Mouse (Mus musculus) lung, embryonic 16.5 days (tissue): ENCODE data around the gene Nf1. TPM values are rescaled to one million over a fixed set of nuclear protein-coding genes. Genes with fewer than 3 reads are reported as not detected.

Experiments used
- ATAC-seq: fragments of 200-750 bp; cut with Nextera tagmentation; 2 replicates; pipeline ENCODE4 v1.8.0; 2017; ENCODE audit warnings: low read depth, mild to moderate bottlenecking, moderate library complexity
- H3K27ac ChIP-seq: fragments of 300-500 bp; sonication (generic); 2 replicates; pipeline ENCODE4 v1.5.1; 2014; ENCODE audit warnings: mild to moderate bottlenecking, control low read depth, low read length
- H3K27me3 ChIP-seq: fragments of 300-500 bp; sonication (generic); 2 replicates; pipeline ENCODE4 v1.6.1; 2014; ENCODE audit warnings: low read depth, low read length, mixed read lengths; ENCODE audit not compliant: control insufficient read depth, insufficient read depth
- H3K36me3 ChIP-seq: fragments of 300-500 bp; sonication (generic); 2 replicates; pipeline ENCODE4 v1.6.1; 2014; ENCODE audit warnings: low read length; ENCODE audit not compliant: control insufficient read depth, insufficient read depth
- H3K4me1 ChIP-seq: fragments of 300-500 bp; sonication (generic); replicated peaks from 2 replicates; pipeline ENCODE4 v1.6.1; 2014; ENCODE audit warnings: low read length, mixed read lengths; ENCODE audit not compliant: control insufficient read depth, insufficient read depth
- H3K4me2 ChIP-seq: fragments of 300-500 bp; sonication (generic); 2 replicates; pipeline ENCODE4 v1.6.1; 2014; ENCODE audit warnings: low read depth, low read length, control low read depth
- H3K4me3 ChIP-seq: fragments of 300-500 bp; sonication (generic); 2 replicates; pipeline ENCODE4 v1.5.1; 2014; ENCODE audit warnings: mild to moderate bottlenecking, low read length, control low read depth
- H3K9ac ChIP-seq: fragments of 300-500 bp; sonication (generic); 2 replicates; pipeline ENCODE4 v1.6.1; 2014; ENCODE audit warnings: low read length, control low read depth
- H3K9me3 ChIP-seq: fragments of 300-500 bp; sonication (generic); 2 replicates; pipeline ENCODE4 v1.6.1; 2016; ENCODE audit warnings: low read length; ENCODE audit not compliant: control insufficient read depth
- WGBS: fragments of 180-500 bp; shearing (Covaris S2); extraction: QIAGEN DNeasy Blood & Tissue Kit; methylation state at CpG from one replicate; pipeline ENCODE4 v1.1.7; 2014; 5-methylcytosine and 5-hydroxymethylcytosine counted together
- polyA plus RNA-seq: library from polyadenylated mRNA; unstranded; fragments of >200 nt; fragmentation: Nextera tagmentation; extraction: Ambion mirVana; gene quantifications from 2 replicates; pipeline ENCODE4 v1.2.1, GENCODE M21; 2015

Nf1 gene
- 5.8 and 8.2 TPM in 2 replicates for polyA plus RNA-seq

- H3K9ac ChIP-seq, result peak within 1 kb of the TSS; percentile 98
- H3K27ac ChIP-seq, result peak within 1 kb of the TSS; percentile 87
- peaks cover 9% of the 10 kb centered on the region; the same call in 1 of the 2 replicates for H3K4me1 ChIP-seq
- no peaks in the 10 kb centered on the region for H3K9me3 ChIP-seq
- ATAC-seq, result peak; percentile 96
- H3K4me3 ChIP-seq, result peak within 1 kb of the TSS; percentile 96
- no peaks in the 10 kb centered on the region for H3K27me3 ChIP-seq
- H3K4me2 ChIP-seq, result peak within 1 kb of the TSS; percentile 81
- 0% methylated on average over 46 of the region's 49 CpGs for WGBS
- no peaks in the 10 kb centered on the region; the same call in 1 of the 2 replicates for H3K36me3 ChIP-seq
These were observed at the start of gene Nf1 for GRCm38 (mm10) chr11:79339234-79339807. Nf1 (plus strand) TSS chr11:79339693.

DNA sequence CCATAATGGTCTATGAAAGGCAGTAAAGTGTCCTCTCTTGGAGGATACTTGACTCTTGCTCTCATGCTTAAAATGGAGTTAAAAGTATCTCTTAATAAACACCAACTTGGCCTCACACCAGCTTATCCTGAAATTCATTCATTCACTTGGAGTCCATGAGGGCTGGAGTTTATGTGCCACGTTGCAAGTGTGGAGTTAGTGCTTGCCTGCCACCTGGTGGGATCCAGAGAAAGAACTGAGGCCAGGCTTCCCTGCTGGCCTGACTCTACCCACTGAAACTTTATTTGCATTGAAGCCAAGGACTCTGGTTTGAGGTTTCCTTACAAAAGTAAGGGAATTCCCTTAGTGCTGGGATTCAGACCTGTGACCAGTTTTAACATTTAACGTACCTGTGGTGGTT lies 49.0 kb upstream of the Nf1 start:
- 35% methylated on average over 2 of the region's 2 CpGs for WGBS
- peak; percentile 52; the same call in 1 of the 2 replicates for ATAC-seq
- Histone ChIP-seq H3K27ac (no peak overlapping the region), H3K4me1 (peaks cover 29% of the 10 kb centered on the region), H3K9me3 (no peaks in the 10 kb centered on the region), H3K36me3 (no peaks in the 10 kb centered on the region), H3K9ac (no peak overlapping the region), H3K4me3 (no peak overlapping the region), H3K4me2 (no peak overlapping the region), H3K27me3 (no peaks in the 10 kb centered on the region)

DNA sequence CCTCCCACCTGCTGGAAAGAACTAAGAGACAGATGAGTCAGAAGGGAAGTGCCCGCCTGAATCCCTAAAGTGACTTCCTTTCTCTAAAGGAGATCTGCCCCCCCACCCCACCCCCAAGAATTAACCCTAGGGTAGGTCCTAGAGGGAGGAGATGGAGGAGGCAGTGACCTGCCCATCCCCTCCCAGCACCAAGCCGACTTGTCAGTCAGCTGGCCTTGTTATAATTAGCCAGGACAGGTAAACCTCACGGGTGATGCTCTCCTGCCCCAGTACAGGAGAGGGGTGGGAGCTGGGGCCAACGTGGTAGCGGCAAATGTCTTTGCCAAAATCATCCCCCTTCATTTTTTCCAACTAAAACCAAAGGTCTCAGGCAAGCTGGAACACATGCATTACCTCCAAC lies 47.8 kb upstream of the Nf1 start:
- Histone ChIP-seq H3K4me2 (no peak overlapping the region), H3K4me3 (no peak overlapping the region), H3K27me3 (no peaks in the 10 kb centered on the region), H3K27ac (no peak overlapping the region), H3K4me1 (peaks cover 25% of the 10 kb centered on the region), H3K9me3 (no peaks in the 10 kb centered on the region), H3K9ac (no peak overlapping the region), H3K36me3 (no peaks in the 10 kb centered on the region)
- 49% methylated on average over 5 of the region's 5 CpGs for WGBS
- no peak for ATAC-seq

DNA sequence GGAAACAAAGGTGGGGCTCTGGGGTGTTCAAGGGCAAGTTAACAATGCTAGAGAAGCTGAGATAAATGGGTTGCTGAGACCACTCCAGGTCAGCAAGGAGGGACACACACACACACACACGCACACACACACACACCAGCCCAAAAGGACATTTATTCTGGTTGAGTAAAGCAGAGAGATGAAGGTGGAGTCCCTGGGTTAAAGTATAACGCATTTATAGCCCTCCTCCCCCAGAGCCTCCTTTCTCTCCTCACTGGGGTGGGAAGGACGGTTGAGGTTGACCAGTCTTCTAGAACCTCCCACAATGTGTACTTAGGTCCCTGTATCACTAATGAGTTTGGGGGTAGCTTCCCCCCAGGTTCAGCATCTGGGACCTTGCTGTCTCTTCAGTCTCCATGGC lies 47.4 kb upstream of the Nf1 start:
- no peak overlapping the region for H3K4me3 ChIP-seq
- WGBS, result 74% methylated on average over 3 of the region's 3 CpGs
- H3K27ac ChIP-seq, result no peak overlapping the region
- peaks cover 23% of the 10 kb centered on the region for H3K4me1 ChIP-seq
- no peaks in the 10 kb centered on the region for H3K27me3 ChIP-seq
- ATAC-seq, result no peak
- no peak overlapping the region for H3K9ac ChIP-seq
- H3K36me3 ChIP-seq, result no peaks in the 10 kb centered on the region
- no peak overlapping the region for H3K4me2 ChIP-seq
- H3K9me3 ChIP-seq, result no peaks in the 10 kb centered on the region

DNA sequence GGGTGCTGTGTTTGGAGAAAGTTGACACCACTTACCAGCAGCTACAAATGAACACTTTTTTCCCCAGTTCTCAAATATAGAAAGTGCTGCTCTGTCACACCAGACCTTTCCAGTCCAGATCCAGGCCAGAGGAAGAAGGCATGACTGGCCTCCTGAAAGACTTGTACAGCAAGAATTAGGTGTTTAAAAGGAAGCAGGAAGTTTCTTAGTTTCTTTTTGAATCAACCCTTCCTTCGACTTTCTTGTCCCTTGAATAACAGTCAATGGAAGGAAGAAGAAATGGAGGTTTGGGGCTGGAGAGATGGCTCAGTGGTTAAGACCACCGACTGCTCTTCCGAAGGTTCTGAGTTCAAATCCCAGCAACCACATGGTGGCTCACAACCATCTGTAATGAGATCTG lies 46.5 kb upstream of the Nf1 start:
- ATAC-seq, result no peak
- 86% methylated on average over 3 of the region's 3 CpGs for WGBS
- Histone ChIP-seq H3K4me1 (peaks cover 14% of the 10 kb centered on the region), H3K27me3 (no peaks in the 10 kb centered on the region), H3K9ac (no peak overlapping the region), H3K27ac (no peak overlapping the region), H3K4me3 (no peak overlapping the region), H3K9me3 (no peaks in the 10 kb centered on the region), H3K36me3 (no peaks in the 10 kb centered on the region), H3K4me2 (no peak overlapping the region)

GRCm38 (mm10) chr11:79293971-79294370 lies 45.5 kb upstream of the Nf1 start:
- WGBS, result 45% methylated on average over 1 of the region's 1 CpGs
- Histone ChIP-seq H3K9me3 (no peaks in the 10 kb centered on the region), H3K36me3 (no peaks in the 10 kb centered on the region), H3K9ac (no peak overlapping the region), H3K4me1 (peaks cover 4% of the 10 kb centered on the region; the same call in 1 of the 2 replicates), H3K27ac (no peak overlapping the region), H3K4me3 (no peak overlapping the region), H3K27me3 (no peaks in the 10 kb centered on the region), H3K4me2 (no peak overlapping the region)
- ATAC-seq, result no peak

- no peak overlapping the region for H3K4me3 ChIP-seq
- no peaks in the 10 kb centered on the region for H3K36me3 ChIP-seq
- H3K9me3 ChIP-seq, result no peaks in the 10 kb centered on the region
- 36% methylated on average over 1 of the region's 1 CpGs for WGBS
- H3K4me1 ChIP-seq, result no peaks in the 10 kb centered on the region
- H3K27me3 ChIP-seq, result no peaks in the 10 kb centered on the region
- H3K4me2 ChIP-seq, result no peak overlapping the region
- no peak overlapping the region for H3K27ac ChIP-seq
- no peak overlapping the region for H3K9ac ChIP-seq
- ATAC-seq, result no peak
These were observed 43.3 kb upstream of the Nf1 start for GRCm38 (mm10) chr11:79296167-79296566.

DNA sequence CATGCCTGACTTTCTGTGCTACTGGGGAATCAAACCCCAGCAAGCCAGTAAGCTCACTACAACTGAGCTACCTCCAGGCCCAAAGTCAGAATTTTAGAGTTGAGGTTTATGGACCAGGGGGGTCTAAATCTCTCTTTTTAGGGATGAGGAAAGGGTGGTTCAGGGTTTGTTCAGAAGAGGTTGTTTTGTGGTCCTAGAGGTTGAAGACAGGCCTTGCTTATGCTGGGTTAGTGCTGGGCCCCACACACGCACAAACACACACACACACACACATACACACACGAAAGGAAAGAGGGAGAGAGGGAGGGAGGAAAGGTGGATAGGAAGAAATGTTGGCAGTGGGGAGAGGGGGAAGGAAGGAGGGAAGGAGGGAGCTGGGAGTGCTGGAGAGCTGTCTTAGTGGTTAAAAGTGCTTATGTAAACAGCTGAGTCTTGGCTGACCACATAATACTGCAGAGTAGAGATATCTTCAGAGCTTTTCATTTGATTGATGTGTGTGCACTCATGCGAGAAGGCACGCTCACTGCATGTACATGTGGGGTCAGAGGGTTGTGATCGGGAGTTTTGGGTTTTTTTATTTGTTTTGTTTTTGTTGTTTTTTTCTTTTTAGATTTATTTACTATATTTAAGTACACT lies 42.5 kb upstream of the Nf1 start, which contains the start of gene Gm9964:
Gene Gm9964 (minus strand): TSS at position 51 of the 636 bp plus-strand sequence.
- 40% methylated on average over 5 of the region's 5 CpGs for WGBS
- H3K27ac ChIP-seq, result no peak within 1 kb of the TSS
- ATAC-seq, result peak; percentile 47

GRCm38 (mm10) chr11:79299719-79300431 lies 39.6 kb upstream of the Nf1 start:
- H3K4me2 ChIP-seq, result no peak overlapping the region
- WGBS, result 77% methylated on average over 9 of the region's 9 CpGs
- H3K27me3 ChIP-seq, result no peaks in the 10 kb centered on the region
- ATAC-seq, result 0 out of 2 replicates have a peak, but pooled peaks have one; percentile 36
- H3K9me3 ChIP-seq, result no peaks in the 10 kb centered on the region
- no peaks in the 10 kb centered on the region for H3K36me3 ChIP-seq
- H3K4me3 ChIP-seq, result no peak overlapping the region
- no peaks in the 10 kb centered on the region for H3K4me1 ChIP-seq
- H3K9ac ChIP-seq, result no peak overlapping the region
- no peak overlapping the region for H3K27ac ChIP-seq

More for the DNA sequence above, 42.5 kb upstream of the Nf1 start, which contains the start of gene Gm9964:
- Histone ChIP-seq H3K4me2 (no peak within 1 kb of the TSS), H3K27me3 (no peaks in the 10 kb centered on the region), H3K4me1 (no peaks in the 10 kb centered on the region), H3K36me3 (no peaks in the 10 kb centered on the region), H3K9me3 (no peaks in the 10 kb centered on the region), H3K4me3 (no peak within 1 kb of the TSS), H3K9ac (no peak within 1 kb of the TSS)
